Mouse (Mus musculus) cerebellum, adult 2 months (tissue): ENCODE data around the gene Plxna4.

ENCODE experiments used
- CTCF ChIP-seq: fragments of 200-500 bp; IDR thresholded peaks from 2 replicates; pipeline ENCODE4 v1.5.1; 2011; ENCODE audit warnings: low read depth, mild to moderate bottlenecking, control low read depth, low read length, moderate library complexity, borderline replicate concordance; ENCODE audit not compliant: insufficient read depth
- POLR2A ChIP-seq: fragments of 200-500 bp; IDR thresholded peaks from 2 replicates; pipeline ENCODE4 v1.6.1; 2011; ENCODE audit warnings: low read length, control low read depth, borderline replicate concordance; ENCODE audit not compliant: insufficient read depth

DNA sequence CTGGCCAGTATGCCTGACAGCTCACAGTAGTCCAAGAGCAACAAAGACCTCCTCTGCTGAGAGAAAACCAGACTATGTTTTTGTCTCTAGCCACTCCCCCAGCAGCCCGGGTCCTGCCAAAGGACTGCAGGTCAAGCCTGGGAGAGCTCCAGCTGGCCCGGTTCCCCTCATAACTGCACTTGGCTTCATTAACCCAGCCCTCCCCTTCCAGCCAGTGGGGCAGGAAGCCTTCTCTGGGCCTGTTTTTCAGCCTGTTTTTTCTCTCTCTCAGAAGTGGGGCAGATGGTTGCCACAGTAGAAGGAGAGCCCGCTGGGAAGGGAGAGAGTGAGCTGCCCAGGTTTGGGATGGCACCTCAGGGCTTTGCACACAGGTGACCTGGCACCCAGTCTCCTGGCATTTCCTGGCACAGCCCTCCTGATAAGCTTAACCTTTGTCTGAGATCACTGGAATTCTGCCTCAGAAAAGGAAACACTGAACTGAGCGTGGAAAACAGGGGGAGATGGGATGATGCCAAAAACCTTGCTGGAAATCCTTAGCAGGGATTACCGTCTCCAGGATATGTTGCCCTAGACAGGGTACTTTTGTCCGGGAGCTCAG is 190.8 kb downstream of the Plxna4 start:
- TF ChIP-seq CTCF (no peak), POLR2A (no peak)
